Mouse (Mus musculus): ENCODE measurements around the gene Spc25. TPM values are rescaled to one million over a fixed set of nuclear protein-coding genes. Genes with fewer than 3 reads are reported as not detected.

Spc25 gene
- polyA plus RNA-seq, 1 experiment = not detected

DNA sequence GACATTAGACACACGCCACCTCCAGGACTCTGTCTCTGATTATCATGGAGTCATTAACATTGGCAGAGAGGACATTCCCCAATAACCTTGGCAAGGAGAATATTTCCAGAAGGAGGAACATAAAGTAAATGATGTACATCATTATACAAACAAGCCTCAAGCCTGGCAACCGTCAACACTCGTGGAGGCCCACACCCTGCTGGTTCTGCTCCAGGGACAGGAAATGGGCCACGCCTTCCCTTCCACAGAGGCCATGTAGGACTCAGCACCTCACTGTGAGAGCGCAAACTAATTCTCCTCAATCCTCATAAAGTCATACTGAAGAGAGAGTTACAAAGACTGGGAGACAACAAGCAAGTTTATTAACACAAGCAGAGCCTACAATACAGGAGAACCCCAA, 12.4 kb downstream of the Spc25 start:
- 86% methylated on average over 5 of the region's 5 CpGs for WGBS
- Histone ChIP-seq H3K4me1 (ENCODE audit: control insufficient read depth, insufficient read depth, low read length) (no peaks in the 10 kb centered on the region), H3K4me3 (ENCODE audit: insufficient read depth, low read depth, low read length) (no peak overlapping the region), H3K27ac (ENCODE audit: insufficient read depth, low read depth, low read length) (no peak overlapping the region)
- no peak for TF ChIP-seq POLR2A (IDR thresholded peaks at IDR 0.05; ENCODE audit: insufficient read depth, low read depth, low read length)
- no peak for TF ChIP-seq CTCF (IDR thresholded peaks at IDR 0.05; ENCODE audit: insufficient read depth, low read depth, low read length)

DNA sequence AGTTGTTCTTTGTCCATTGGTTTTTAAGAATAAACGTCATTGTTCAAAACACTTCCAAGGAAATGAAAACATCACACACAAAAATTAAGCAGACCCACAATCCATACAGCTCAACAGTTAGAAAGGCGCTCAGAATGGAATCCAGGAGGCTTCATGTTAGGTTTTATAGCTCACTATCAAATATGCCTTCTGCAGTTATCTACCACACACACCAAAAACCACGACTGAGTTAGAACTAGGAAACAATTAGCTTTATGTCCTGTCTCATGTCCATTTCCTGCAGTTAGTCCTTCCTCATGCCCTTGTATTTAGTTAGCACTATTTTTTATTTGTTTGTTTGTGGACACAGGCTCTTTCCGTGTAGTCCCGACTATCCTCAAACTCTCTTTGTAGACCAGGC, 14.9 kb downstream of the Spc25 start:
- no peak for TF ChIP-seq CTCF (IDR thresholded peaks at IDR 0.05; ENCODE audit: insufficient read depth, low read depth, low read length)
- TF ChIP-seq POLR2A (IDR thresholded peaks at IDR 0.05; ENCODE audit: insufficient read depth, low read depth, low read length) = no peak
- Histone ChIP-seq H3K4me1 (ENCODE audit: control insufficient read depth, insufficient read depth, low read length) (peaks cover 7% of the 10 kb centered on the region; the same call in 1 of the 2 replicates), H3K27ac (ENCODE audit: insufficient read depth, low read depth, low read length) (no peak overlapping the region), H3K4me3 (ENCODE audit: insufficient read depth, low read depth, low read length) (no peak overlapping the region)
- WGBS = 92% methylated on average over 5 of the region's 5 CpGs

- Histone ChIP-seq H3K4me1 (ENCODE audit: control insufficient read depth, insufficient read depth, low read length) (peaks cover 7% of the 10 kb centered on the region; the same call in 1 of the 2 replicates), H3K27ac (ENCODE audit: insufficient read depth, low read depth, low read length) (no peak overlapping the region), H3K4me3 (ENCODE audit: insufficient read depth, low read depth, low read length) (no peak overlapping the region)
- 81% methylated on average over 4 of the region's 4 CpGs for WGBS
- TF ChIP-seq CTCF (IDR thresholded peaks at IDR 0.05; ENCODE audit: insufficient read depth, low read depth, low read length) = no peak
- TF ChIP-seq POLR2A (IDR thresholded peaks at IDR 0.05; ENCODE audit: insufficient read depth, low read depth, low read length) = no peak
Observed at GRCm38 (mm10) chr2:69189222-69189621, 16.8 kb downstream of the Spc25 start.

- Histone ChIP-seq H3K4me1 (ENCODE audit: control insufficient read depth, insufficient read depth, low read length) (peaks cover 7% of the 10 kb centered on the region; the same call in 1 of the 2 replicates), H3K4me3 (ENCODE audit: insufficient read depth, low read depth, low read length) (no peak overlapping the region), H3K27ac (ENCODE audit: insufficient read depth, low read depth, low read length) (no peak overlapping the region)
- TF ChIP-seq POLR2A (IDR thresholded peaks at IDR 0.05; ENCODE audit: insufficient read depth, low read depth, low read length) (no peak), CTCF (IDR thresholded peaks at IDR 0.05; ENCODE audit: insufficient read depth, low read depth, low read length) (no peak)
- 82% methylated on average over 6 of the region's 6 CpGs for WGBS
Observed at GRCm38 (mm10) chr2:69188732-69189131, 17.3 kb downstream of the Spc25 start.

GRCm38 (mm10) chr2:69187990-69188389, 18.0 kb downstream of the Spc25 start:
- no peak overlapping the region for H3K27ac ChIP-seq (ENCODE audit: insufficient read depth, low read depth, low read length)
- WGBS = 93% methylated on average over 2 of the region's 2 CpGs

GRCm38 (mm10) chr2:69179721-69180120, 26.3 kb downstream of the Spc25 start:
- Histone ChIP-seq H3K27ac (ENCODE audit: insufficient read depth, low read depth, low read length) (no peak overlapping the region), H3K4me3 (ENCODE audit: insufficient read depth, low read depth, low read length) (no peak overlapping the region), H3K4me1 (ENCODE audit: control insufficient read depth, insufficient read depth, low read length) (no peaks in the 10 kb centered on the region)
- TF ChIP-seq CTCF (IDR thresholded peaks at IDR 0.05; ENCODE audit: insufficient read depth, low read depth, low read length) = no peak
- WGBS = 95% methylated on average over 4 of the region's 4 CpGs

More at GRCm38 (mm10) chr2:69187990-69188389, 18.0 kb downstream of the Spc25 start:
- H3K4me3 ChIP-seq (ENCODE audit: insufficient read depth, low read depth, low read length) = no peak overlapping the region
- TF ChIP-seq POLR2A (IDR thresholded peaks at IDR 0.05; ENCODE audit: insufficient read depth, low read depth, low read length) (no peak), CTCF (IDR thresholded peaks at IDR 0.05; ENCODE audit: insufficient read depth, low read depth, low read length) (no peak)
- H3K4me1 ChIP-seq (ENCODE audit: control insufficient read depth, insufficient read depth, low read length) = peaks cover 7% of the 10 kb centered on the region; the same call in 1 of the 2 replicates

- TF ChIP-seq POLR2A (IDR thresholded peaks at IDR 0.05; ENCODE audit: insufficient read depth, low read depth, low read length) = no peak
- H3K27ac ChIP-seq (ENCODE audit: insufficient read depth, low read depth, low read length) = no peak overlapping the region
- 75% methylated on average over 5 of the region's 5 CpGs for WGBS
- H3K4me1 ChIP-seq (ENCODE audit: control insufficient read depth, insufficient read depth, low read length) = no peaks in the 10 kb centered on the region
- H3K4me3 ChIP-seq (ENCODE audit: insufficient read depth, low read depth, low read length) = no peak overlapping the region
Observed at GRCm38 (mm10) chr2:69175296-69175695, 30.7 kb downstream of the Spc25 start.

GRCm38 (mm10) chr2:69170395-69171077, 35.5 kb downstream of the Spc25 start:
- TF ChIP-seq POLR2A (IDR thresholded peaks at IDR 0.05; ENCODE audit: insufficient read depth, low read depth, low read length) (no peak), CTCF (IDR thresholded peaks at IDR 0.05; ENCODE audit: insufficient read depth, low read depth, low read length) (no peak)
- WGBS = 79% methylated on average over 9 of the region's 9 CpGs
- no peak overlapping the region for H3K4me3 ChIP-seq (ENCODE audit: insufficient read depth, low read depth, low read length)
- H3K27ac ChIP-seq (ENCODE audit: insufficient read depth, low read depth, low read length) = no peak overlapping the region
- peaks cover 2% of the 10 kb centered on the region; the same call in 1 of the 2 replicates for H3K4me1 ChIP-seq (ENCODE audit: control insufficient read depth, insufficient read depth, low read length)

DNA sequence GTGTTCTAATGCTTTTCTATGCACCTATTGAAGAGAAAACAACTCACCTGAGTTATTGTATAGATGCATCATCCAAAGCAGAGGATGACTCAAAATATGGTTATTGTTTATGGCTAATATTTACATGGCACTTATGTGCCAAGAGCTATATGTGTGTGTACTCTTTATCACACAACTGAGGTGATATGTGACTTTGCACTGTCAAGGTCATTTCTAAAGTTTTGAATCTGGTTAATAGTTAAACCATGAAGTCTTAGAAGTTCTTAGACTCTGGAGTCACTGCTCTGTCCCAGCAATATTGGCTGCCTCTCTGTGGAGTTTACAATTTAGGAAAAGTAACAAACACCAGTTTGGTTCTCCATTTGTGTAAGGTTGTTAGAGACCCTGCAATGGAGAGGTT, 47.1 kb downstream of the Spc25 start:
- no peak overlapping the region for H3K4me3 ChIP-seq (ENCODE audit: insufficient read depth, low read depth, low read length)
- H3K27ac ChIP-seq (ENCODE audit: insufficient read depth, low read depth, low read length) = no peak overlapping the region
- no peak for TF ChIP-seq POLR2A (IDR thresholded peaks at IDR 0.05; ENCODE audit: insufficient read depth, low read depth, low read length)
- no peak for TF ChIP-seq CTCF (IDR thresholded peaks at IDR 0.05; ENCODE audit: insufficient read depth, low read depth, low read length)
- H3K4me1 ChIP-seq (ENCODE audit: control insufficient read depth, insufficient read depth, low read length) = no peaks in the 10 kb centered on the region
